8 mouse cellular contexts compared by ENCODE assay signal in genomic region chr19:41743396-41743795, GRCm38 (mm10). TPM values are rescaled to one million over a fixed set of nuclear protein-coding genes. Genes with fewer than 3 reads are reported as not detected.
DNase-seq lines count a peak whose midpoint lies in the region; ATAC-seq and TF ChIP-seq lines count a peak whose summit lies in the region.

TSS of gene Slit1 (minus strand) at chr19:41743665.

- H3K4me3 ChIP-seq in heart, embryonic 12.5 days = peak within 1 kb of the TSS; percentile 49
- H3K4me3 ChIP-seq in forebrain, postnatal 0 days (ENCODE audit: low read depth, low read length) = peak within 1 kb of the TSS; percentile 67

- intact Hi-C loops in left cerebral cortex, postnatal 25 days (cut with DNase I) = loop anchor here (5.0 kb wide), 1 partner anchor 46 kb away; no protein-coding TSS in a partner anchor

- ATAC-seq in heart, embryonic 12.5 days (ENCODE audit: insufficient number of reproducible peaks, low FRiP score) = no peak
- ATAC-seq in forebrain, postnatal 0 days = peak; percentile 53

- peak within 1 kb of the TSS; percentile 87 for H3K4me2 ChIP-seq in heart, embryonic 12.5 days
- peak within 1 kb of the TSS; percentile 83 for H3K4me2 ChIP-seq in forebrain, postnatal 0 days (ENCODE audit: low read depth)

- no peaks in the 10 kb centered on the region for H3K9me3 ChIP-seq in heart, embryonic 12.5 days (replicated peaks)
- no peaks in the 10 kb centered on the region for H3K9me3 ChIP-seq in forebrain, postnatal 0 days (ENCODE audit: low read length)

- no peak for DNase-seq in heart, postnatal 4 days
- peak; percentile 19 for DNase-seq in Muller cell, postnatal 12 days (ENCODE audit: inconsistent ontology term)
- DNase-seq in forebrain, postnatal 0 days = peak; percentile 86
- DNase-seq in left cerebral cortex, postnatal 25 days (ENCODE audit: low spot score in 2 of 2) = peak; percentile 73 to 79
- peak; percentile 61 for DNase-seq in retina, embryonic 14.5 days (ENCODE audit: low spot score)
- no peak for DNase-seq in urinary bladder, postnatal 4 days (ENCODE audit: low spot score in 2 of 2)
- DNase-seq in ovary, postnatal 14 days (ENCODE audit: low spot score) = no peak

- H3K27ac ChIP-seq in heart, embryonic 12.5 days (ENCODE audit: poor library complexity, severe bottlenecking) = no peak within 1 kb of the TSS
- peak within 1 kb of the TSS; percentile 72 for H3K27ac ChIP-seq in forebrain, postnatal 0 days (ENCODE audit: low read depth, low read length)

- no peak for TF ChIP-seq CTCF in forebrain, postnatal 0 days (IDR thresholded peaks at IDR 0.05; ENCODE audit: low read depth)

- peaks cover 94% of the 10 kb centered on the region for H3K27me3 ChIP-seq in heart, embryonic 12.5 days (replicated peaks)
- H3K27me3 ChIP-seq in forebrain, postnatal 0 days (ENCODE audit: insufficient read depth, low read length) = no peaks in the 10 kb centered on the region

- under 1% methylated on average over 42 of the region's 44 CpGs for WGBS in heart, embryonic 12.5 days
- 2% methylated on average over 42 of the region's 44 CpGs for WGBS in forebrain, postnatal 0 days

- peaks cover 24% of the 10 kb centered on the region for H3K4me1 ChIP-seq in heart, embryonic 12.5 days (replicated peaks)
- H3K4me1 ChIP-seq in forebrain, postnatal 0 days (ENCODE audit: insufficient read depth) = peaks cover 17% of the 10 kb centered on the region

- H3K36me3 ChIP-seq in heart, embryonic 12.5 days = no peaks in the 10 kb centered on the region
- H3K36me3 ChIP-seq in forebrain, postnatal 0 days (ENCODE audit: insufficient read depth) = no peaks in the 10 kb centered on the region

- H3K9ac ChIP-seq in heart, embryonic 12.5 days = peak within 1 kb of the TSS; percentile 64; the same call in 1 of the 2 replicates
- H3K9ac ChIP-seq in forebrain, postnatal 0 days = peak within 1 kb of the TSS; percentile 87

RNA-seq across cellular contexts. Expression of gene Slit1, which starts in this region (rescaled TPM):
- 0.04 and 0.13 TPM in 2 replicates for polyA plus RNA-seq in heart, embryonic 12.5 days (2016; fragmentation: Nextera tagmentation; extraction: Ambion mirVana)
- not detected for total RNA-seq in heart, postnatal 4 days (2021)
- total RNA-seq in forebrain, postnatal 0 days (2014; rRNA removed) = 37.2 and 61.8 TPM in 2 replicates
- 8.7 and 13.4 TPM in 2 replicates for polyA plus RNA-seq in forebrain, postnatal 0 days (2015; fragmentation: Nextera tagmentation; extraction: Ambion mirVana)
- total RNA-seq in left cerebral cortex, postnatal 25 days (2021) = 10 to 100 TPM; 46.4 to 49.8 TPM

Comparison
In these comparisons a context has a peak if more than half of its experiments do, and no peak if none do; other contexts are left out.
1. RNA of gene Slit1 (total RNA-seq): 37.2 to 61.8 TPM in forebrain, postnatal 0 days and 46.4 to 49.8 TPM in left cerebral cortex, postnatal 25 days; not detected in heart, postnatal 4 days; every median in the first group is over 10 times any median in the second.
2. DNase-seq: peak in Muller cell, postnatal 12 days (single experiment), forebrain, postnatal 0 days (single experiment), left cerebral cortex, postnatal 25 days (2 of 2) and retina, embryonic 14.5 days (single experiment); none in heart, postnatal 4 days (single experiment), urinary bladder, postnatal 4 days (0 of 2) and ovary, postnatal 14 days (single experiment).